Mouse (Mus musculus) embryonic fibroblast, embryonic 13.5 days (primary cell): ENCODE results near the gene Rapgef1.

Experiments used
- CTCF ChIP-seq: IDR thresholded peaks from 2 replicates; pipeline ENCODE4 v1.5.1; 2011; ENCODE audit warnings: mild to moderate bottlenecking, control low read depth, low read length, moderate library complexity, borderline replicate concordance; ENCODE audit not compliant: insufficient read depth
- POLR2A ChIP-seq: IDR thresholded peaks from 2 replicates; pipeline ENCODE4 v1.6.1; 2011; ENCODE audit warnings: low read depth, mild to moderate bottlenecking, control low read depth, low read length, moderate library complexity

GRCm38 (mm10) chr2:29689014-29689413 lies 69.5 kb downstream of the Rapgef1 start:
- no peak for TF ChIP-seq CTCF
- TF ChIP-seq POLR2A: no peak
